Mouse (Mus musculus) kidney, embryonic 15.5 days (tissue): ENCODE measurements around the gene Cd2bp2. TPM values are rescaled to one million over a fixed set of nuclear protein-coding genes. Genes with fewer than 3 reads are reported as not detected.
A peak's percentile ranks its signal among the peaks of the same experiment; 100 is the strongest.

ENCODE experiments used
- ATAC-seq: fragments of 200-750 bp; cut with Nextera tagmentation; replicated peaks from 2 replicates; pipeline ENCODE4 v1.8.0; 2017; ENCODE audit warnings: moderate TSS enrichment; ENCODE audit not compliant: low FRiP score
- H3K27ac ChIP-seq: fragments of 300-500 bp; sonication (generic); 2 replicates; pipeline ENCODE4 v1.5.1; 2015; ENCODE audit warnings: mild to moderate bottlenecking, inconsistent platforms
- H3K27me3 ChIP-seq: fragments of 300-500 bp; sonication (generic); 2 replicates; pipeline ENCODE4 v1.6.1; 2015; ENCODE audit warnings: inconsistent platforms
- H3K36me3 ChIP-seq: fragments of 300-500 bp; sonication (generic); 2 replicates; pipeline ENCODE4 v1.6.1; 2015; ENCODE audit warnings: inconsistent platforms
- H3K4me1 ChIP-seq: fragments of 300-500 bp; sonication (generic); 2 replicates; pipeline ENCODE4 v1.6.1; 2015; ENCODE audit warnings: inconsistent platforms
- H3K4me2 ChIP-seq: fragments of 300-500 bp; sonication (generic); 2 replicates; pipeline ENCODE4 v1.6.1; 2015; ENCODE audit warnings: moderate library complexity, mild to moderate bottlenecking, inconsistent platforms
- H3K4me3 ChIP-seq: fragments of 300-500 bp; sonication (generic); replicated peaks from 2 replicates; pipeline ENCODE4 v1.5.1; 2015; ENCODE audit warnings: mild to moderate bottlenecking, inconsistent platforms
- H3K9ac ChIP-seq: fragments of 300-500 bp; sonication (generic); 2 replicates; pipeline ENCODE4 v1.6.1; 2015; ENCODE audit warnings: mild to moderate bottlenecking, inconsistent platforms
- H3K9me3 ChIP-seq: fragments of 300-500 bp; sonication (generic); replicated peaks from 2 replicates; pipeline ENCODE4 v1.6.1; 2016; ENCODE audit warnings: inconsistent platforms
- WGBS: fragments of 180-500 bp; shearing (Covaris S2); methylation state at CpG from one replicate; pipeline ENCODE4 v1.1.7; 2015; ENCODE audit warnings: mixed read lengths; 5-methylcytosine and 5-hydroxymethylcytosine counted together
- polyA plus RNA-seq: library from polyadenylated mRNA; unstranded; fragments of >200 nt; fragmentation: Nextera tagmentation; extraction: Ambion mirVana; gene quantifications from 2 replicates; pipeline ENCODE4 v1.2.1, GENCODE M21; 2015

The Cd2bp2 gene
- polyA plus RNA-seq, 1 experiment from 2014 or later = 66.6 TPM

DNA sequence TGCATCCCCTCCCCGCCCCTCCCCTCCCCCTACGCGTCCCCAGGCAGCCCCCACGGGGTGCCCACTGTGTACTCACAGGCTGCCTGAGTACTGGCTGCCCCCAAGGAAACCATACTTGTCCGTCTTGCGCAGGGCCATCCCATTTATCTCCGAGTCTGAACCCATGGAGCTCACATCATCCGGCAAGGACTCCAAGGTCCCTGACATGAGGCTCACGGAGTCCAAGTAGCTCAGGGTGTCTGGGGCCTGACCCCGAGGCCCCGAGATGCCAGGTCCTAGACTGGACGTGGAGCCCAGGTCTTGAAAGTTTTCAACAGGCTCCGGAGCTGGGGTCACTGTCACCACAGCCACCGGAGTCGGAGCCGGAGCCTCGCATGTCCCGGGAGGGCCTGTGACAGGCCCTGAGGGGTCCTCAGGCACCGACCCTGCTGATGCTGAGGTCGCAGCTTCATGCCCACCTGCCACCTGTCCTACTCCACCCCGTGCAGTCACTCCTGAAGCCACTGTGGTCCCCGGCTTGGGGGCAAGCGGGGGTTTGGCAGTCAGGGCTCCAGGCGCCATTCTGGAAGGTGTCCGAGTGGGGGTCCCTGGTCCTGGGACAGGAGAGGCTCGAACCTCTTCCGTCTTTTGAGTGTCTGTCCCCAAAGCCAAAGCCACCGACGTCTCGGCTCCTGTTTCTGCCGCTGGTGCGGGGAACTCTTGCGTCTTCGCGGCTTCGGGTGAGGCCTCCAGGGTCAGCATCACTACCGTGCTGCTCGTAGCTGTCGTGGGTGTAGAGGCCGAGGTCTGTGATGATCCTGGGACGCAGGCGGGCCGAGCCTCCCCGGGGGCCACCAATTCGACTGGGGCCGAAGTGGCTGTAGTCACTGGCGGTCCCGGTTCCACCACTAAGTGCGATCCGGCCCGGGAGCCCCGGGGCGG is 11.8 kb upstream of the Cd2bp2 start:
- Histone ChIP-seq H3K36me3 (peaks cover 16% of the 10 kb centered on the region), H3K4me1 (peaks cover 37% of the 10 kb centered on the region), H3K27ac (peak overlapping the region; percentile 93), H3K9ac (peak overlapping the region; percentile 95), H3K27me3 (no peaks in the 10 kb centered on the region; the same call in 1 of the 2 replicates), H3K4me2 (peak overlapping the region; percentile 91), H3K4me3 (peak overlapping the region; percentile 92), H3K9me3 (no peaks in the 10 kb centered on the region)
- under 1% methylated on average over 53 of the region's 53 CpGs for WGBS
- ATAC-seq = peak; percentile 3; the same call in 1 of the 2 replicates

- H3K36me3 ChIP-seq = peaks cover 26% of the 10 kb centered on the region
- H3K4me1 ChIP-seq = peaks cover 37% of the 10 kb centered on the region
- ATAC-seq = no peak
- WGBS = 60% methylated on average over 2 of the region's 2 CpGs
- H3K27me3 ChIP-seq = no peaks in the 10 kb centered on the region
- peak overlapping the region; percentile 95 for H3K9ac ChIP-seq
- peak overlapping the region; percentile 93; the same call in 1 of the 2 replicates for H3K27ac ChIP-seq
- no peaks in the 10 kb centered on the region for H3K9me3 ChIP-seq
- H3K4me2 ChIP-seq = peak overlapping the region; percentile 91
- peak overlapping the region; percentile 92 for H3K4me3 ChIP-seq
These were observed 10.8 kb upstream of the Cd2bp2 start for GRCm38 (mm10) chr7:127206606-127207005.

- peak overlapping the region; percentile 84 for H3K4me2 ChIP-seq
- H3K9ac ChIP-seq = peak overlapping the region; percentile 60
- H3K4me1 ChIP-seq = peaks cover 29% of the 10 kb centered on the region
- no peaks in the 10 kb centered on the region for H3K9me3 ChIP-seq
- H3K36me3 ChIP-seq = peaks cover 81% of the 10 kb centered on the region
- peak overlapping the region; percentile 81 for H3K4me3 ChIP-seq
- no peak for ATAC-seq
- no peaks in the 10 kb centered on the region for H3K27me3 ChIP-seq
- WGBS = 57% methylated on average over 11 of the region's 11 CpGs
- peak overlapping the region; percentile 94 for H3K27ac ChIP-seq
These were observed 634 bp upstream of the Cd2bp2 start for GRCm38 (mm10) chr7:127196484-127196883.

- Histone ChIP-seq H3K4me1 (peaks cover 29% of the 10 kb centered on the region), H3K9me3 (no peaks in the 10 kb centered on the region), H3K27ac (peak overlapping the region; percentile 94; the same call in 1 of the 2 replicates), H3K4me2 (peak overlapping the region; percentile 84), H3K36me3 (peaks cover 67% of the 10 kb centered on the region), H3K4me3 (peak overlapping the region; percentile 81), H3K9ac (peak overlapping the region; percentile 83), H3K27me3 (no peaks in the 10 kb centered on the region)
- 59% methylated on average over 7 of the region's 7 CpGs for WGBS
- ATAC-seq = no peak
These were observed 1.2 kb downstream of the Cd2bp2 start for GRCm38 (mm10) chr7:127194633-127195029.

- ATAC-seq = no peak
- H3K27me3 ChIP-seq = no peaks in the 10 kb centered on the region
- WGBS = 81% methylated on average over 17 of the region's 17 CpGs
- H3K27ac ChIP-seq = no peak overlapping the region
- H3K4me2 ChIP-seq = peak overlapping the region; percentile 84
- peaks cover 62% of the 10 kb centered on the region for H3K36me3 ChIP-seq
- H3K9ac ChIP-seq = peak overlapping the region; percentile 83; the same call in 1 of the 2 replicates
- H3K4me1 ChIP-seq = peaks cover 29% of the 10 kb centered on the region
- no peaks in the 10 kb centered on the region for H3K9me3 ChIP-seq
- H3K4me3 ChIP-seq = peak overlapping the region; percentile 81
These were observed 1.7 kb downstream of the Cd2bp2 start for GRCm38 (mm10) chr7:127194011-127194632.

DNA sequence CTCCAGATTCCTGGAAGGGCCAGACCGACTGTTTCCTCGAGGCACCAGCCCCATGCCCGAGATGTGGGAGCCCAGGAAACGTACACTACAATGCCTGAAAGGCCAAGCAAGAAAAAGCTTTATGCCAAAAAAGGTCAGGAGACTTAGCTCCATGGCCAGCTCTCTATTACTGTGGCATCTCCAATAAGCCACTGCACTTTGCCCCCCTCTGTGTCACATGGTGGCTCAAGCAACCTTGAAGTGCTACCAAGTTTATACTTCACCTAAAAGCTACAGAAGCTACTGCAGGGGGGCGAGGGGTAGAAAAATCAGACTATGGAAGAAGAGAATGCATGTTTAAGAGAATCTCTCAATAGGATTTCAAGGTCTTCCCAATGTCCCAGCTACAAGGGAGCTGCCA is 2.9 kb downstream of the Cd2bp2 start:
- no peak overlapping the region for H3K9ac ChIP-seq
- no peak overlapping the region for H3K27ac ChIP-seq
- H3K9me3 ChIP-seq = no peaks in the 10 kb centered on the region
- 98% methylated on average over 5 of the region's 5 CpGs for WGBS
- H3K36me3 ChIP-seq = peaks cover 51% of the 10 kb centered on the region
- H3K4me2 ChIP-seq = no peak overlapping the region
- H3K4me3 ChIP-seq = no peak overlapping the region
- H3K4me1 ChIP-seq = peaks cover 29% of the 10 kb centered on the region
- no peaks in the 10 kb centered on the region for H3K27me3 ChIP-seq
- no peak for ATAC-seq

DNA sequence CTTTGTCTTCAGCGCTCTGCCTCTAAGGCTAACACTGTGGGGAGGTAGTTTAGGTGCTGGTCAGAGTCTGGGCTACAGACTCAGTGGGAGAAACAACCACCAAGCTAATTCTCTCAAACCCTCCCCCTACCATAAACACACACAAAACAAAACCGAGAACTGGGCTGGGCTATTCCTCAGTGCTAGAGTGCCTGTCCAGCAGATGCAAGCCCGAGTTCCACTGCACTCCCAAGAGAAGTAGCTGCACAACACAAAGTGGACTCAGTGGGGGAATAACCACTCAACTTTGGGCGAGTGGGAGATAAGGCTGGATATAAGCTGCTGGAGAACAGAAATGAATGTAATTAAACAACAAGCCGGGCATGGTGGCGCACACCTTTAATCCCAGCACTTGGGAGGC is 5.2 kb downstream of the Cd2bp2 start:
- Histone ChIP-seq H3K4me3 (no peak overlapping the region), H3K27me3 (no peaks in the 10 kb centered on the region), H3K9me3 (no peaks in the 10 kb centered on the region), H3K9ac (no peak overlapping the region), H3K4me1 (peaks cover 18% of the 10 kb centered on the region), H3K27ac (no peak overlapping the region), H3K4me2 (no peak overlapping the region), H3K36me3 (peaks cover 38% of the 10 kb centered on the region)
- no peak for ATAC-seq
- WGBS = 78% methylated on average over 6 of the region's 6 CpGs

DNA sequence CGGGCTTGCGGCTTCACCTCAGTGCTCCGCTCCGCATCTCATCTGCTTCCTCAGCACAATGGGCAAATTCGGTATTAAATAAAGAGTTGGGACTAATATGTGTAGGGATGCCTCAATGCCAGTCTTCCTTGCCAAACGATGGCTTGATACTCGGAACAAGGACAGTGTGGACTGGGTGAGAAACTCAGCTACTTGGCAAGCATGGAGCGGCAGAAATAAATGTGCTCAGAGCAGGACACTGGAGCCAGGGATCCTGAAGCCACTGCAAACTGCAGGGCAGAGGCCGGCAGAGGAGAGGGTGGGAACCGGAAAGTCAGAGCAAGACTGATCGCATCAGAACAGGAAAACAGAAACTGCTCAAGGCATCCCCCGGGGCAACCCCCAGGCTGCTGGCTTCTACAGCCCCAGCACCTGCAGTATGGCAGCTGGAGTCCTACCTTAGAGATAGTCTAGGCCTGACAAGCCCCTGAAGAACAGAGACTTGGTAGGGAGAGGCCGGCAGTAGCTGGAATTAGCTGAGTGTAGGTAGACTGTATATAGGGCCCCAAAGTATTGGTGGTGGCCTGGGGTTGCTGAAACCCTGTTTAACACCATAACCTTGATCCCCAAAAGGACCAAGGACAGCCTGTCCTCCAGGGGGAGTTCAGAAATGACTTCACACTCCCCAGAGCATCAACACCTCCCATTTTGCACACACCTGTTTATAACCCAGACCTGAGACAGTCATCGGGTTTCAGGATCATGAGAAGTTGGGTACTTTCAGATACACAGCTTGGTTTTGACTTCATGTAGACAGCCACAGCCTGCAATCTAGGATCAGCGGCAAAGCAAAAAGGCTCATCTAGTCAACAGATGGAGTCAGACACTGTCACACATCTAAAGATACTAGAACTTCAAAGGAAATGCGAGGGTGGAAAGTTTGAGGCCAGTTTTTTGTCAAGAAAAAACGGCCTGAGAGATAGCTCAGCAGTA is 7.3 kb downstream of the Cd2bp2 start:
- ATAC-seq = no peak
- Histone ChIP-seq H3K9me3 (no peaks in the 10 kb centered on the region), H3K27me3 (no peaks in the 10 kb centered on the region)

DNA sequence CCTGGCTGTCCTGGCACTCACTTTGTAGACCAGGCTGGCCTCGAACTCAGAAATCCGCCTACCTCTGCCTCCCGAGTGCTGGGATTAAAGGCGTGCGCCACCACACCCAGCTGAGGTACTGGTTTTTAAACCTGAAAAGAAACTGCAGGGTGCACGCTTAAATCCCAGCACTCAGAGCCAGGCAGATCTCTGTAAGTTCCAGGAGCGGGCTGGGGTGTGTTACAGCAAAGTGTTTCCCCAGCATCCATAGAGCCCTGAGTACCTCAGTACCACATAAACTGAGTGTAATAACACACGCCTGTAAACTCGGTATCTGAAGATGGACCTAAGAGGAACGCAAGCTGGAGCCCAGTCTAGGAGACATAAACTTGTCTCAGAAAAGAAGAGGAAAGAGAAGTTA is 8.5 kb downstream of the Cd2bp2 start:
- peaks cover 14% of the 10 kb centered on the region for H3K36me3 ChIP-seq

More for the DNA sequence above, 7.3 kb downstream of the Cd2bp2 start:
- 81% methylated on average over 17 of the region's 17 CpGs for WGBS
- Histone ChIP-seq H3K36me3 (peaks cover 26% of the 10 kb centered on the region), H3K27ac (no peak overlapping the region), H3K4me1 (no peaks in the 10 kb centered on the region; the same call in 1 of the 2 replicates), H3K4me2 (no peak overlapping the region), H3K4me3 (no peak overlapping the region), H3K9ac (no peak overlapping the region)

DNA sequence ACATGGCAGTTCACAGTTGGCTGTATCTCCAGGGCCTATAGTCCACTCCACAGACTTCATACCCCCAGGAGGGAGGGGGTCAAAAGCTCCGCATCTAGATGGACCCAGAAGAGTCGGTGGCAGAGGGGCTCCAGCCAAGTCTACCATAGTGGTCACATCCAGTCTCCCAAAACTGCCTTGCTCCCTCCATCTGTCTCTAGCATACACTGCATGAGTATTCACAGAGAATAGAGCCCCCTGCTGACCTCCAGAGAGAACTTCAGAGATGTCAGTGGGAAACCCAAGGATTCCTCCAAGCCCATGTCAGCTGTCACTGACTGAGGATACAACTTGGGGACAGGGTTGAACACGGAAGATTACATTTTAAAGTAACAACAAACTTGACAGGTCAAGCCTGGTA is 10.2 kb downstream of the Cd2bp2 start:
- Histone ChIP-seq H3K36me3 (no peaks in the 10 kb centered on the region), H3K27ac (no peak overlapping the region), H3K27me3 (no peaks in the 10 kb centered on the region), H3K9ac (no peak overlapping the region), H3K4me3 (no peak overlapping the region), H3K4me2 (no peak overlapping the region), H3K4me1 (no peaks in the 10 kb centered on the region; the same call in 1 of the 2 replicates), H3K9me3 (no peaks in the 10 kb centered on the region)
- 0 out of 2 replicates have a peak, but pooled peaks have one; percentile 22 for ATAC-seq
- 74% methylated on average over 3 of the region's 3 CpGs for WGBS

More for the DNA sequence above, 8.5 kb downstream of the Cd2bp2 start:
- H3K4me1 ChIP-seq = no peaks in the 10 kb centered on the region; the same call in 1 of the 2 replicates
- H3K9me3 ChIP-seq = no peaks in the 10 kb centered on the region
- no peak for ATAC-seq
- H3K27ac ChIP-seq = no peak overlapping the region
- WGBS = 79% methylated on average over 10 of the region's 10 CpGs
- H3K4me3 ChIP-seq = no peak overlapping the region
- no peak overlapping the region for H3K9ac ChIP-seq
- no peaks in the 10 kb centered on the region for H3K27me3 ChIP-seq
- H3K4me2 ChIP-seq = no peak overlapping the region

- WGBS = 69% methylated on average over 1 of the region's 1 CpGs
These were observed 11.1 kb downstream of the Cd2bp2 start for GRCm38 (mm10) chr7:127184720-127185119.

More at GRCm38 (mm10) chr7:127184720-127185119, 11.1 kb downstream of the Cd2bp2 start:
- no peak for ATAC-seq
- no peaks in the 10 kb centered on the region for H3K36me3 ChIP-seq
- H3K27ac ChIP-seq = no peak overlapping the region
- H3K27me3 ChIP-seq = no peaks in the 10 kb centered on the region
- H3K4me2 ChIP-seq = no peak overlapping the region
- H3K4me1 ChIP-seq = no peaks in the 10 kb centered on the region; the same call in 1 of the 2 replicates
- no peaks in the 10 kb centered on the region for H3K9me3 ChIP-seq
- H3K9ac ChIP-seq = no peak overlapping the region
- H3K4me3 ChIP-seq = no peak overlapping the region
